Mouse (Mus musculus) CD4-positive, CD25-positive, alpha-beta regulatory T cell, adult 4 months (primary cell): Measurements from ENCODE around the gene Nsmce4a. TPM values are rescaled to one million over a fixed set of nuclear protein-coding genes. Genes with fewer than 3 reads are reported as not detected.

Experiments used
- ATAC-seq: one replicate; pipeline ENCODE4 v1.8.0; 2017
- polyA plus RNA-seq, 2 experiments: library from polyadenylated mRNA; unstranded; fragments of 100-300 nt; shearing (Covaris generic); gene quantifications; one replicate each; pipeline ENCODE4 v1.2.1; 2017

Nsmce4a gene
- polyA plus RNA-seq, 2 experiments from 2014 or later, result 8.2 to 13.3 TPM

- no peak for ATAC-seq
These were observed 4.6 kb upstream of the Nsmce4a start, which contains the start of gene Tacc2 for GRCm38 (mm10) chr7:130577388-130578003. Gene Tacc2 (plus strand): TSS chr7:130577438.

DNA sequence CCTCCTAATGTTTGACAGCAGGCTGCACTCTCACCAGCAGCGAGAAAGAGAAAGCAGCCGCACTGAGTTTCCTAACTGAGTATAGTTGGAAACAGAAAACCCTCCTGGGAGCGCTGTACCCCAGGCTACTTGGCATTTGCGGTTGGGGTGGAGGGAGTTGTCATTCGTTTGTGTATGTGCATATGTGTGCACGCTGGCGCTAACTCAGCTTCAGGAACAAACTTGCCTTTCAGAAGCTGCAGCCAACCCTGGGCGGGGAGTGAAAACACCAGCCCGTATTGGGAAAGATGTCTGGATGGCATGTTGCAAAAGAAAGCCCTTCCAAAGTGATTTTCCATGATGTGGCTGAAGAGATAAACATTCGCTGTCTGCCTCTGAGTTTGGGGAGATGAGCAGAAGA is 4.1 kb upstream of the Nsmce4a start:
- ATAC-seq, result no peak

DNA sequence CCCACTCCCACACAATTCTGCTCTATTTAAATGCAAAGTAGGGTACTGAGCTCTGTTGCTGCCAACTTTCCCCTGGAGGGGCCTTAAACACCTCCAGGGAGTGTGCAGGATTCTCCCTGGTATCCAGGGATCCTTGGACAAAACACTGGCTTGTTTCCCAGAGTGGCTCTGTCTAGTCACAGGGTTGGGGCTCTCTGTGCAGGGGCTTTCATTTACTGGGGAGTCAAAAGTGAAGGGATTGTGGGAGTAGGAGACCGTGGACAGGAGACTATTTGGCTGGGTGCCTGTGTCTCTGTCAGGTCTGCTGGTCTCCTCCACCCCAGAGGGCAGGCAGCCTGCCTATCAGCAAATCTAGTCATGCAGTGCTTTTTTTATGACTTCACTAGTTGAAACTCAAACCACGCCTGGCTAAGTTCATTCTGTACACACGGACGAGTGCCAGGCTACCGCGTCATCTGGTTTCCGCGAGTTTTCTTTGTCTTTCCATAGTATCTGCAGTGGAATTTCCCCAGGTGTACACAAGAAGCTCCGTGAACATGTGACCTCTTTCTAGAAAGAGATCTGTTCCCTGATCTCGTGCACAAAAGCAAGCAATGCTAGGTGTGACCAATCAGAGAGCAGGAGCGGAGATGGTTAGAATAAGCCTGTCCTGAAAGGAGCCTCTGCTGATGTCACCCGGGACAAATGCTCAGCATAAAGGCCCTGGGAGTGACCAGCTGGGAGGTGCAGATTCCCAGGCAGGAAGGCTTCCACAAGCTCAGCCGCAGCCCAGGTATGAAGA is 1.5 kb upstream of the Nsmce4a start:
- no peak for ATAC-seq

GRCm38 (mm10) chr7:130573746-130574145 is 828 bp upstream of the Nsmce4a start:
- no peak for ATAC-seq

- ATAC-seq, result no peak
These were observed 2.4 kb downstream of the Nsmce4a start for GRCm38 (mm10) chr7:130570472-130570871.

GRCm38 (mm10) chr7:130568783-130569436 is 4.0 kb downstream of the Nsmce4a start:
- ATAC-seq, result no peak

DNA sequence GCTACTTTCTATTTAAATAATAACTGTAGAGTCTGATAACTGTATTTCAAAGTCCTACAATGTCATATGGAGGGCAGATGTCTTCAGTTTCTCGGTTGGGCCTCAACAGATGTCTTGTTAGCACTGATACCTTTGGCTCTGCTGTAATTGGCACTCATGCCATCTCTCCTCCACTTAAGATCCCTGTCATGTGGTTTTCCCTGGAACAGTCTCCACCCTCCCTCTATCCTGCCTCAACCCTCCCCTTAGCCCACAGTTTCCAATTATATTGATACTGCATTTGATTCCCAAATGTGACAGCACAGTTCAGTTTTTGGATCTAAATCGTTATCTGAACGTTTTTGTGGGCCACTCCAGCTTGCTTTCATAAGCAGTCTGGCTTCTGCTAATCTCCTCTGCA is 8.3 kb downstream of the Nsmce4a start:
- no peak for ATAC-seq

GRCm38 (mm10) chr7:130563880-130564279 is 9.0 kb downstream of the Nsmce4a start:
- no peak for ATAC-seq

DNA sequence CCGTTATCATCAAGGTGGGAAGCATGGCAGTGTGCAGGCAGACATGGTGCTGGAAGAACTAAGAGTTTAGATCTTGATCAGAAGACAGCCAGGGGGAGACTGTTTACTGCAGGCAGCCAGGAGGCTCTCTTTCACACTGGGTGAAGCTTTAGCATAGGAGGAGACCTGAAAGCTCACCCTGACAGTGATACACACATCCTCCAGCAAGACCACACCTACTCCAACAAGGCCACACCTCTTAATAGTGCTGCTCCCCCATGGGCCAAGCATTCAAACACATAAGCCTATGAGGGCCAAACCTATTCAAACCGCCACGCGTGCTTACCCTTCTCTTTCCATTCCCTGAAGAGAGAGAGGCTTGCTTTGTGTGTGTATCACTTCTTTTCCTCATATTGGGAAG is 9.6 kb downstream of the Nsmce4a start:
- no peak for ATAC-seq

DNA sequence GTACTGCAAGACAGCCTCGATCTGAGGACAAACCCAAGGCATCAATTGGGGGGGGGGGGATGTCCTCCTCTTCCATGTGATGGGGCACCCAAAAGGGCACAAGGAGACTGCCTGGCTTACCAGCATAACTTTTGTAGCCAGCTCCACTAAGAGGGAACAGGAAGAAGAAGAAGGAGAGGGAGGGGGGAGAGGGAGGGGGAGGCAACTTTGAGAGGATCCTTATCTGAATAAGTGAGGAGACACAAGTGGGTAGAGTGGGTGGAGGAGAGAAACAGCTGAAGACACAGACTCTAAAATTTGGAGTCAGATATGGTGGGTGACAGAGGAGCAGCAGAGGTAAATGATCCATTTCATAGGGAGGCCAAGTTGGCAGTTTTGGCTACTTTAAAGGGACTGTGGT is 12.0 kb downstream of the Nsmce4a start:
- no peak for ATAC-seq

DNA sequence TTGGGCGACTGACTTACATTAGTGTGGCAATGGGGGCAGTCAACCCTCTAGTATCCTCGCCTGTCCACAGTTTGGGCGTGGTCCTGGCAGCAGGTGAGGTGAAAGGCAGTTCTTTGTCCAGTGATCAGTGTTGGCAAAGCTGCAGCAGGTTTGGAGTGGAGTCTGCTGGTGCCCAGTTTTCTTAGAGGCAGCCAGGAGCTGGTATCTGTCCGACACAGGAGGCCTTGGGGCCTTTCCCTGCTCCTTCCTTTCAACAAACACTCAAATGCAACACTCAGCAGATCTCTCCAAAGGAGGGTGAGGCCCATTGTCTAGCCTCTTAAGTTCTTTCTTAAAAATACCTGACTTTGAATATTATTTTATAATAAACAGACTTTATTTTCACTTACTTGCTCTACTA is 14.3 kb downstream of the Nsmce4a start:
- ATAC-seq, result no peak

GRCm38 (mm10) chr7:130555597-130555996 is 17.3 kb downstream of the Nsmce4a start:
- ATAC-seq, result no peak

DNA sequence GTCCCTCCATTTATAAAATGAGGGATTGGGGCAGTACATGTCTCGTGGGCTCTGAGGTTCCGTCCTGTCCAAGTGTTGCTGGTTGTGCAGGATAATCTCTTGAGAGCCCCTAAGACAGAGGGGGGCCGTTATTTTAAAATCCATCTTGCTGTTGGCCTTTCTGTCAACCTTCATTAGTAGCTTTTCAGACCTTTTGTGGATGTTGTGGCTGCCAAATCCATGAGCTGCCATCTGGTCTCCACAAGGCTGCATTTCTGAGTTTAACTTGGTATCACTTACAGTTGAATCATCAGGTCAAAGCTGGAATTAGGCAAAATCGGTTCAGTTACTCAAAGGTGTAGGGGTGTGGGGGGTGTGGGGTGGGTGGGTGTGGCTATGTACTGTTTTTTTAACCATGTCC is 19.6 kb downstream of the Nsmce4a start:
- ATAC-seq, result no peak

DNA sequence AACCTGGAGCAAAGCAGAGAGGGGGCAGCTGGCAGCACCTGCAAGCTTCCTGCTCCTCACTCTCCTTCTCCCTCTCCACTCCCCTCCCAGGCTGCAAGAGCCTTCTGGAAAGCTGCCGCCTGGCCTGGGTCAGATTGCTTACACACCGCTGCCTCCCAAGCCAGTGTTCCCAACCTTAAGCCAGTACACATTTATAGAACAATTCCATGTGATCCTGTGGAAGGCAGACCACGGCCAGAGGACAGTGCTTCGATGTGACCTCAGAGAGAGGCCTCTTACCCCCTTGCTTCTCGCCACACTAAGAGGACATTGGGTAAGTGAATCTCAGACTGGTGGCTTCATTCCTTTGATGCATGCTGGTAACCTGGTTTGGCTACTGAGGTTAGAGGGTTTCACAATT is 20.1 kb downstream of the Nsmce4a start:
- ATAC-seq, result no peak

DNA sequence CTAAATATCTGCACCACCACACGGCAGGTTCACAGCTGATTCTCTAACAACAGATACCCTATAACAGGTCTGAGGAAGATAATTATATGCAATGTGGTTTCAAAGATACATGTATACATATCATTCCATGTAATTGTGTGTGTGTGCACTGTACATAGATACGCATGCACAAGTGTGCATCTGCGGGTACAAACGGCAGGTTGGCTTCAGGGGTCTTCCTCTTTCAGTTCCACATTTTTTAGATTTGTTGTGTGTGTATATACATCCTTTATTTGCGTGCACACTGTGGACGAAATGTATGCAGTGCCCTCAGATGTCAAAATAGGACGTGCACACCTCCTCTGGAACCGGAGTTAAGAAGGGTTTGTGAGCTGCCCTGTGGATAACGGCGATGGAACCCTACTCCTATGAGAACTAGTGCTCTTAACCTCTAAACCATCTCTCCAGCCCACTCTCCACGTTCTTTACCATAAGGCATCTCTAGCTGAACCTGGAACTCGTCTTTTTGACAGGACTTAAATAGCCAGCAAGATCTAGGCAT is 25.2 kb downstream of the Nsmce4a start:
- ATAC-seq, result no peak

GRCm38 (mm10) chr7:130546791-130547484 is 26.0 kb downstream of the Nsmce4a start:
- ATAC-seq, result peak; percentile 93

GRCm38 (mm10) chr7:130546421-130546790 is 26.5 kb downstream of the Nsmce4a start:
- peak; percentile 3 for ATAC-seq

GRCm38 (mm10) chr7:130545893-130546292 is 27.0 kb downstream of the Nsmce4a start:
- ATAC-seq, result no peak

DNA sequence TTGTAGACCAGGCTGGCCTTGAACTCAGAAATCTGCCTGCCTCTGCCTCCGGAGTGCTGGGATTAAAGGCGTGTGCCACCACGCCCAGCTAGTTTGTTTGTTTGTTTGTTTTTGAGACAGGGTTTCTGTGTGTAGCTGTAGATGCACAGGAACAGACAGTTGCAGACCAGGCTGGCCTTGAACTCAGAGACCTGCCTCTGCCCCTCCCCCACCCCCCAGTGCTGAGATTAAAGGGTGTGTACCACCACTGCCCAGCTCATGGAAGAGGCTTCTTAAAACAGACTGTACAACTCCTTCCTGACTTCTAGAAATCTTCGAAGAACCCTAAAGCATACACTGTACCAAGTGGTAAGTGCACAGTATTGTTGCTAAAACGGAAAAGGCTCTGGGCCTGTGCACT is 27.5 kb downstream of the Nsmce4a start:
- no peak for ATAC-seq

DNA sequence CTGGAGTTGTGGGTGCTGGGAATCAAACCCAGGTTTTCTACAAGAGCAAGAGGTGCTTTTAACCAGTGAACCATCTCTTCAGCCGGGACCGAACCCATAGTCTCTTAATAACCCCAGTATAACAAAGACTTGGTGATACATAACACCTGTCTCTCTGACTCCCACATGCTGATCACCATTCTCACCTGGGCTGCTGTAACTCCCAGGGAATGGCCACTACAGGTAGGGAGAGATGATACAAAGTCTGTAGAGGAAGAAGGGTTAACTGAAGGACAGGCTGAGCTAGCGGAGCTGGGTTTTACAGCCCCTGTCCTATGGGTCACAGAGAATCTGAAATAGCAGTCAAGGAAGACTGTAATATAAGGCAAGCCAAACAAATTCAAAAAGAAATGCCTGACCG is 29.7 kb downstream of the Nsmce4a start:
- ATAC-seq, result no peak

DNA sequence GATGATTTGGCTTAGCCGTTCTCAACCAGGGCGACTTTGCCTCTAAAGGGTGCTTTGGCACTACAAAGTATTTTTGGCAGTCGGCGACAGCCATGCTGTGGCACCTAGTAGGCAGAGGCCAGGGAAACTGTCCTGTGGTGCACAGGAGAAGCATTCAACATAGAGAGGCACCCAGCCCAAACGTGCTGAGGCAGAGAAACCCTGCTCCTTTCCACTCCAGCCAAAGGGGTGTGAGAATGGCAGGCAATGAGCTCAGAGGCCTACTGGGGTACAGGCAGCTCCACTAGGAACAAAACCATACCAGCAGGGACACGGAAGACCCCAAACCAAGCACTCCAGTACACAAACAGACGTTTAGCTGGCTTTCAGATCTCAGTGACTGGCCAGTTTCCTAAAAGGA is 32.7 kb downstream of the Nsmce4a start:
- no peak for ATAC-seq

DNA sequence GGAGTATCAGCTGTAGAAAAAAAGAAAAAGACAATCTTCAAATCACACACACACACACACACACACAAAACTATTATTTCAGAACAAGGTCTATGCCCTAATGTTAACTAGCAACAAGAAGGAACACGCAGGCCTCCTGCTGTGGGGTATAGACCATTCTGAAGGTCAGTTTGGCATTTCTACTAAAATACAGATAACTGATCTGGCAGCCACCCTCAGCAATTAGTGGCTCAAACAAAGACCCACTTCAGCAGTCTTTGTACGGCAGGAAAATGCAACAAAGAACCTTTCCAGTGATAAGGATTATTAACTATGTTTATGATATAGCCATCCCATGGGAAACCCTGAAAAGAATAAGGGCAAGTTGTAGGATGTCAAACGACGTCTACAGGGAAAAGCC is 35.9 kb downstream of the Nsmce4a start:
- ATAC-seq, result no peak

- no peak for ATAC-seq
These were observed 37.7 kb downstream of the Nsmce4a start for GRCm38 (mm10) chr7:130535174-130535573.
